Mouse (Mus musculus) stomach, postnatal 0 days (tissue): ENCODE results near the gene Cnksr1. TPM values are rescaled to one million over a fixed set of nuclear protein-coding genes. Genes with fewer than 3 reads are reported as not detected.

Experiments used
- ATAC-seq: fragments of 200-750 bp; cut with Nextera tagmentation; 2 replicates; pipeline ENCODE4 v1.8.0; 2017; ENCODE audit not compliant: low FRiP score, low TSS enrichment
- DNase-seq: peaks from one replicate; pipeline ENCODE4 v3.0.0-alpha.2; 2016; ENCODE audit warnings: low spot score
- H3K27ac ChIP-seq: fragments of 300-500 bp; sonication (generic); replicated peaks from 2 replicates; pipeline ENCODE4 v1.5.1; 2014; ENCODE audit warnings: mild to moderate bottlenecking, control low read depth
- H3K27me3 ChIP-seq: fragments of 300-500 bp; sonication (generic); 2 replicates; pipeline ENCODE4 v1.6.1; 2014; ENCODE audit warnings: low read length; ENCODE audit not compliant: control insufficient read depth, insufficient read depth
- H3K36me3 ChIP-seq: fragments of 300-500 bp; sonication (generic); 2 replicates; pipeline ENCODE4 v1.6.1; 2014; ENCODE audit warnings: low read length, mixed read lengths; ENCODE audit not compliant: control insufficient read depth, insufficient read depth
- H3K4me1 ChIP-seq: fragments of 300-500 bp; sonication (generic); replicated peaks from 2 replicates; pipeline ENCODE4 v1.6.1; 2014; ENCODE audit warnings: antibody characterized with exemption; ENCODE audit not compliant: control insufficient read depth, insufficient read depth
- H3K4me2 ChIP-seq: fragments of 300-500 bp; sonication (generic); replicated peaks from 2 replicates; pipeline ENCODE4 v1.6.1; 2014; ENCODE audit warnings: low read depth, mild to moderate bottlenecking, control low read depth, moderate library complexity
- H3K4me3 ChIP-seq: fragments of 300-500 bp; sonication (generic); 2 replicates; pipeline ENCODE4 v1.5.1; 2014; ENCODE audit warnings: low read depth, low read length, control low read depth
- H3K9ac ChIP-seq: fragments of 300-500 bp; sonication (generic); 2 replicates; pipeline ENCODE4 v1.6.1; 2014; ENCODE audit warnings: mild to moderate bottlenecking, low read length, control low read depth, mixed read lengths
- H3K9me3 ChIP-seq: fragments of 300-500 bp; sonication (generic); 2 replicates; pipeline ENCODE4 v1.6.1; 2016; ENCODE audit warnings: low read length; ENCODE audit not compliant: control insufficient read depth
- CTCF ChIP-seq: IDR thresholded peaks from 2 replicates; pipeline ENCODE4 v1.5.1; 2016; ENCODE audit warnings: antibody characterized with exemption, low read depth, mild to moderate bottlenecking, moderate library complexity
- EP300 ChIP-seq: optimal IDR thresholded peaks from 2 replicates; pipeline ENCODE3; 2016; ENCODE audit warnings: antibody characterized with exemption
- WGBS: fragments of 180-500 bp; shearing (Covaris S2); extraction: QIAGEN DNeasy Blood & Tissue Kit; methylation state at CpG from one replicate; pipeline ENCODE4 v1.1.7; 2014; 5-methylcytosine and 5-hydroxymethylcytosine counted together
- polyA plus RNA-seq: library from polyadenylated mRNA; unstranded; fragments of >200 nt; fragmentation: Nextera tagmentation; extraction: Ambion mirVana; gene quantifications from 2 replicates; pipeline ENCODE4 v1.2.1, GENCODE M21; 2015

The Cnksr1 gene
- polyA plus RNA-seq, 1 experiment from 2014 or later: 9.4 TPM

DNA sequence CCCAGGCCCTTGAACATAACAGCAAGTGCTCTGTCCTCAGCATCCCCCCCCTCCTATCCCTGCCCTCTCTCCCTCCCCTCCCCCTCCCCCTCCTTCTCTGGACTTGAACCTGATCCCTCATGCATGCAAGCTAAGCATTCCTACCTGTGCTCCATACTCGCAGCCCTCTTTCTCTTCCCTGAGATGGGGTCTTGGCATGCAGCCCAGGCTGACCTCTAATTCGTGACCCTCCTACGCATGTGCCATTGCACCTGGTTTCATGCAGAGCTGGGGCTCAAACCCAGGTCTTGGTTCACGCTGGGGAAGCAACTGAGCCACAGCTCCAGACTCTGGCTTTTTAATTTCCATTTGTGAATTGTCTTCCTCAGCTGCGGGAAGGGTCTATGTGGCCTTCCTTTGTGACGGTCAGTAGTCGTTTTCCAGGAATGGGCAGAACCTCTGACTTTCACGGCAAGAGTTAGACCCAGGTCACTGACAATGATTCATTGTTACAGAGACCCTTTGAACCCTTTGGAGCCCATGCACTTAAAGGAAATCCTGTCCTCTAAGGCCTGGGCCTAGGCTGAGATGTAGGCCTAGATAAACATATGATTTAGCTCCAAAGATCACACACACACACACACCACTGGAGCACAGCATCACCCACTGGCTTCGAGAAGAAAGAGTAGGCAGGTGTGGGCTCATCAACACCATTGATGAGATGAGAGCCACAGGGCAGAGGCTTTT, 27.8 kb upstream of the Cnksr1 start:
- H3K27me3 ChIP-seq: no peaks in the 10 kb centered on the region
- no peak overlapping the region for H3K4me3 ChIP-seq
- H3K4me1 ChIP-seq: no peaks in the 10 kb centered on the region
- ATAC-seq: no peak
- no peak for DNase-seq
- 63% methylated on average over 9 of the region's 9 CpGs for WGBS
- no peaks in the 10 kb centered on the region for H3K9me3 ChIP-seq
- TF ChIP-seq EP300 (no peak), CTCF (no peak; the same call in 1 of the 2 replicates)
- no peak overlapping the region for H3K9ac ChIP-seq
- H3K27ac ChIP-seq: no peak overlapping the region
- no peaks in the 10 kb centered on the region for H3K36me3 ChIP-seq
- H3K4me2 ChIP-seq: no peak overlapping the region

DNA sequence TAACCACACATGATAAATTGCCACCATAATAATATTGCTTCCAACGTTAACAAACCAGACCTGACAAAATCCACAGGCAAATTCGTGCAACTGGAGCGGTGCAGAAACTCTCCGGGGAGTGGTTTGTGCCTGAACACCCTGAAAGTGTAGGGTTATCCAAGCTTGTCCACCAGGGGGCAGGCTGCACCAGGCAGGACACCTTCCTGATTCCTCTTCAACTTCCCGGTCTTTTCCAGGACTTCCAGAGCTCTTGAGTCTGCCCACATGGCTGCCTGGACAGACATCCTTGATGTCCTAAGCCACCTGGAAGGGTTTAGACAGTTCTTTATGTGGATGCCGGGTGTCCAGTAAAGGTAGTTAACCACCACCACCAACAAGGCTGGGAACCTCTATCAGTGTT, 25.0 kb upstream of the Cnksr1 start:
- no peaks in the 10 kb centered on the region for H3K36me3 ChIP-seq
- no peaks in the 10 kb centered on the region for H3K27me3 ChIP-seq
- no peak overlapping the region for H3K4me2 ChIP-seq
- ATAC-seq (peak; percentile 49; the same call in 1 of the 2 replicates), DNase-seq (peak; percentile 84)
- H3K27ac ChIP-seq: no peak overlapping the region
- no peak overlapping the region for H3K9ac ChIP-seq
- H3K9me3 ChIP-seq: no peaks in the 10 kb centered on the region
- no peak overlapping the region for H3K4me3 ChIP-seq
- 28% methylated on average over 6 of the region's 6 CpGs for WGBS
- no peak for TF ChIP-seq EP300
- peak; percentile 84 for TF ChIP-seq CTCF
- no peaks in the 10 kb centered on the region for H3K4me1 ChIP-seq

DNA sequence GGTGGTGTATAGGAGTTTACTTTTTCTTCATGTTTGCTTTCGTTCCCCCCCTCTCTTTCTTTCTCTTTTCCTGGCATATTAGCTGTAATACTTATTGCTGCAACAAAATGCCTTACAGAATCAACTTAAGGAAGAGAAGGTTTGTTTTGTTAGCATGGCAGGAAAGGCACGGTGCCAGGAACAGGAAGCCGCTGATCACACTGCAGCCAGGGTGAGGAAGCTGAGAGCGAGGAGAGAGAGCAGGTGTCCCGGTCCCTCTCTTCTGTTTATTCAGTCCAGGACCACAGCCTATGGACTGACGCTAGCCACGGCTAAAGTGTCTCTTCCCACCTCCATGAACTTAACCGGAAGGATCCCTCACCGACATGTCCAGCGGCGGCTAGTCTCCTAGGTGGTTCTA, 20.2 kb upstream of the Cnksr1 start:
- Histone ChIP-seq H3K9ac (no peak overlapping the region), H3K9me3 (no peaks in the 10 kb centered on the region), H3K4me1 (no peaks in the 10 kb centered on the region), H3K27me3 (no peaks in the 10 kb centered on the region), H3K4me3 (no peak overlapping the region), H3K36me3 (no peaks in the 10 kb centered on the region), H3K27ac (no peak overlapping the region), H3K4me2 (no peak overlapping the region)
- TF ChIP-seq EP300: no peak
- TF ChIP-seq CTCF: no peak
- no peak for ATAC-seq
- no peak for DNase-seq
- 45% methylated on average over 11 of the region's 11 CpGs for WGBS

DNA sequence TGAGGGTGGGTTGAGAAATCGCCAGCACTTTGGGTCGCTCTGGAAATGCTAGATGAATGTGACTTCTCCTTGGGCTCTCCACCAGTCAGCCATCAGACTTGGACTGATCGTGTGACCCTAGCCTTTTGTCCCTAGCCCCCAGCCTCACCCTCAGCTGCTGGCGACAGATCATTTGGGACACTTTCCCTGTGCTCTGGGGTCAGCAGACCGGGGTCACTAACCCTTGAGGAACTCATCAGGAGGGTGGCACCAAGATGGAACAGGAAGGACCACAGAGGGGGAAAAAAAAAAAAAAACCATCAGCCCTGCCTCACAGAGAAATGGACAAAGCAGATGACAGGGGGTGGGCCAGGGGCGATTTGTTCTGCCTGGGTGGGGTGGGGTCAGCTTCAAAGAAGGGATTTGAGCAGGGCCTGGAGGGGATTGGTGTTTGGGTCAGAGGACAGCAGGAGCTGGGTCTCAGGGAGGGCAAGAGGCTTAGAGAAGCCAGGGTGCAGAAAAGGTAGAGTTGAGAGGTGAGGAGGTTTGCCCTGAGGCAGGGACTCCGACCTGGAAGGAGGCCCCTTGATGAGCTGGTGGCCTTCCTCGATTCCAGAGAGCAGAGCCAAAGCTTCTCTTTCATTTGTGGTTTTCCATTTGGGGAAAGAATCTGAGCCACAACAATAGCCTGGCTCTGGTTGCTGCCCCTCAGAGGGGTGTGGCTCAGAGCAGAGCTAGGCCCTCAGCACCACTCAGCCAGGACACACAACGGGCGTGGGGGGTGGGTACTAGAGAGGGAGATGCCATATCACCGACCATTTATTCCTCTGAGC, 19.2 kb upstream of the Cnksr1 start:
- no peaks in the 10 kb centered on the region for H3K4me1 ChIP-seq
- H3K9ac ChIP-seq: no peak overlapping the region
- H3K9me3 ChIP-seq: no peaks in the 10 kb centered on the region
- no peak for ATAC-seq
- H3K27ac ChIP-seq: peak overlapping the region; percentile 31; the same call in 1 of the 2 replicates
- no peaks in the 10 kb centered on the region for H3K27me3 ChIP-seq
- no peak overlapping the region for H3K4me2 ChIP-seq
- TF ChIP-seq EP300 (no peak), CTCF (no peak)
- H3K4me3 ChIP-seq: no peak overlapping the region
- WGBS: 39% methylated on average over 11 of the region's 11 CpGs
- no peak for DNase-seq
- H3K36me3 ChIP-seq: no peaks in the 10 kb centered on the region

DNA sequence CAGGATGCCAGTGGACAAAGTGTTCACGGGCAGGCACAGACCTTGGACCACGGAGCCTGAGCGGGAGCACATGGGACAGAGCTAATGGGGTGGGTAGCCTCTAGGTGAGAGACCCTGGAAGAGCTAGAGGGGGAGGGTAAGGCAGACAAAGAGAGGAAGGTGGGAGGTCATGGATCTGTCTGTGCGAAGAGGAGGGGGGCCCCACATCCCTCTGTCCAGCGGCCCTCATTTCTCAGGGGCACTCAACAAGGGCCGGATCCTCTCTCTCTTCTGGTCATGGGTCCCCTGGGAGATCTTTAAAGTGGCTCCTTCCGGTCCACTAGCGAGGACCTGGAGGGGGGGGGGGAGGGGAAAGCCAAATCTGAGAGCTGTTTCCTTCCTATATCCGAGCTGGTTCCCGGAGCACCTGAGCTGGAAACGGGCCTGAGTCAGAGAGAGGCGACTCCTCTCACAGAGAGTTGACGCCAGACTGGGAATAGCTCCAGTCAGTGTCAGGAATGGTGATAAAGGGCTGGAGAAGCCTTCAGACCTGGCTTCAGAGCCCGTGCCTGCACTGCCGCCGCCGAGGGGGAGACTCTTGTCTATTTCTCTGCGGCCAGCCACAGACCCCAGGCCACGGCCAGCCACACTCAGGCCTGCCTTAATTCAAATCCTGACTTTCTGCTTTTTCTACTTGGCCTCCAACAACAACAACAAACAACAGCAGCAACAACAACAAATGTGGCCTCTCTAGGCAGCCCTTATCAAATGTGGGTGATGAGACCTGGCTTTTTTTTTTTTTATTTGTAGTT, 18.4 kb upstream of the Cnksr1 start:
- WGBS: 34% methylated on average over 17 of the region's 19 CpGs
- no peak for TF ChIP-seq CTCF
- TF ChIP-seq EP300: no peak
- no peaks in the 10 kb centered on the region for H3K4me1 ChIP-seq
- peak overlapping the region; percentile 31; the same call in 1 of the 2 replicates for H3K27ac ChIP-seq
- DNase-seq (no peak), ATAC-seq (peak; percentile 36; the same call in 1 of the 2 replicates)
- no peak overlapping the region for H3K4me2 ChIP-seq
- no peaks in the 10 kb centered on the region for H3K36me3 ChIP-seq
- H3K9me3 ChIP-seq: no peaks in the 10 kb centered on the region
- peaks cover 7% of the 10 kb centered on the region; the same call in 1 of the 2 replicates for H3K27me3 ChIP-seq
- H3K4me3 ChIP-seq: no peak overlapping the region
- H3K9ac ChIP-seq: no peak overlapping the region
